Mouse (Mus musculus) kidney, embryonic 14.5 days (tissue): ENCODE data around the gene Fam69b. TPM values are rescaled to one million over a fixed set of nuclear protein-coding genes. Genes with fewer than 3 reads are reported as not detected.

Experiments
- ATAC-seq: fragments of 200-750 bp; cut with Nextera tagmentation; 2 replicates; pipeline ENCODE4 v1.8.0; 2017; ENCODE audit warnings: moderate number of reproducible peaks, mild to moderate bottlenecking, moderate TSS enrichment, moderate library complexity; ENCODE audit not compliant: low FRiP score, low TSS enrichment
- H3K27ac ChIP-seq: fragments of 300-500 bp; sonication (generic); 2 replicates; pipeline ENCODE4 v1.5.1; 2014; ENCODE audit warnings: low read depth, mild to moderate bottlenecking, low read length, moderate library complexity, mixed read lengths
- H3K27me3 ChIP-seq: fragments of 300-500 bp; sonication (generic); 2 replicates; pipeline ENCODE4 v1.6.1; 2014; ENCODE audit warnings: mild to moderate bottlenecking, low read length; ENCODE audit not compliant: control insufficient read depth, insufficient read depth
- H3K36me3 ChIP-seq: fragments of 300-500 bp; sonication (generic); 2 replicates; pipeline ENCODE4 v1.6.1; 2014; ENCODE audit warnings: low read length, mixed read lengths; ENCODE audit not compliant: control insufficient read depth, insufficient read depth
- H3K4me1 ChIP-seq: fragments of 300-500 bp; sonication (generic); 2 replicates; pipeline ENCODE4 v1.6.1; 2014; ENCODE audit warnings: low read length, mixed read lengths; ENCODE audit not compliant: control insufficient read depth, insufficient read depth
- H3K4me2 ChIP-seq: fragments of 300-500 bp; sonication (generic); replicated peaks from 2 replicates; pipeline ENCODE4 v1.6.1; 2014; ENCODE audit warnings: low read depth, mild to moderate bottlenecking, low read length
- H3K4me3 ChIP-seq: fragments of 300-500 bp; sonication (generic); 2 replicates; pipeline ENCODE4 v1.5.1; 2014; ENCODE audit warnings: mild to moderate bottlenecking, low read length
- H3K9ac ChIP-seq: fragments of 300-500 bp; sonication (generic); 2 replicates; pipeline ENCODE4 v1.6.1; 2014; ENCODE audit warnings: low read depth, mild to moderate bottlenecking, low read length, moderate library complexity
- H3K9me3 ChIP-seq: fragments of 300-500 bp; sonication (generic); 2 replicates; pipeline ENCODE4 v1.6.1; 2016; ENCODE audit warnings: low read length; ENCODE audit not compliant: control insufficient read depth
- WGBS: fragments of 180-500 bp; shearing (Covaris S2); extraction: QIAGEN DNeasy Blood & Tissue Kit; methylation state at CpG from one replicate; pipeline ENCODE4 v1.1.7; 2014; 5-methylcytosine and 5-hydroxymethylcytosine counted together
- polyA plus RNA-seq: library from polyadenylated mRNA; unstranded; fragments of >200 nt; fragmentation: Nextera tagmentation; extraction: Ambion mirVana; gene quantifications from 2 replicates; pipeline ENCODE4 v1.2.1, GENCODE M21; 2014

Fam69b gene
- polyA plus RNA-seq, 1 experiment from 2014 or later, result 39.1 TPM

DNA sequence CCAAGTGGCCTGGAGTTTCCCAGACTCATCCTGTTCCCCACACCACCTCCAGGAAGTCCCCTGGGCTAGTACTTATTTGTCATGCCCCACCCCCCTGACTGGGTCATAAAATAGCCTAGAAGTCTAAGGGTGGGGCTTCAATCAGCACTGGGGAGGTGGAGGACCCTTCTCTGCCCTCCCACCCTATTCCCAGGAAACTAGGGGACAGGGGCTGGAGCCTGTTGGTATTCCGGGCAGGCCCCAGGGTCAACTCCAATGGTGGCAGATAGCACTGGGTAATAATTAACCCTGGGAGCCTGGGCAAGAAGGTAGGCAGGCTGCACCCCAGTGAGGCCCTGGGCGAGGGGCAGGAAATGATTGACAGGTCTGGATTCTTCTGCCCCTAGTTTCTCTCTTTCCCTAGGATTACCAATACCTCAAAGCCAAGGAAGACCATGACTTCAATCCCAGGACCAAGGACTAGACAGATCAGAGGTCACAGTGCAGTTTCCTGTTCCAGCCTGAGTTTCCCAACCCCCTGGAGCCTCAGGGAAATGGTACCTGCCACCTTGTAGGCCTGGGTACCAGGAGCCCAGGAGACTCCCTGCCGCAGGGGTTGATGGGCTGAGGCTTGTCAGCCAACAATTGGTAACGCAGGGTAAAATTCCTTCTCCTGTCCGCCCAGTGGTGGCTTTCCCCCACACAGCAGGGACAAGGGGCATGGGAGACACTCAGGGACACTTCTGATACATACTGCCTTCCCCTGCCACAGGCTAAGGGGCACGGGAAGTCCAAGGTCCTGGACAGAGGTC lies 33.1 kb upstream of the Fam69b start:
- Histone ChIP-seq H3K9ac (no peak overlapping the region), H3K4me1 (0 out of 2 replicates have a peak, but pooled peaks cover 3% of the 10 kb centered on the region), H3K27me3 (no peaks in the 10 kb centered on the region), H3K4me3 (no peak overlapping the region; the same call in 1 of the 2 replicates), H3K9me3 (no peaks in the 10 kb centered on the region), H3K36me3 (peaks cover 36% of the 10 kb centered on the region), H3K27ac (peak overlapping the region; percentile 64), H3K4me2 (no peak overlapping the region)
- WGBS, result 64% methylated on average over 6 of the region's 6 CpGs
- peak; percentile 63 for ATAC-seq

- 83% methylated on average over 11 of the region's 11 CpGs for WGBS
- no peak overlapping the region for H3K9ac ChIP-seq
- H3K4me2 ChIP-seq, result no peak overlapping the region
- H3K4me1 ChIP-seq, result 0 out of 2 replicates have a peak, but pooled peaks cover 7% of the 10 kb centered on the region
- H3K27ac ChIP-seq, result peak overlapping the region; percentile 64
- no peaks in the 10 kb centered on the region for H3K27me3 ChIP-seq
- no peaks in the 10 kb centered on the region for H3K9me3 ChIP-seq
- H3K36me3 ChIP-seq, result peaks cover 36% of the 10 kb centered on the region
- H3K4me3 ChIP-seq, result no peak overlapping the region
- ATAC-seq, result no peak
Measured at GRCm38 (mm10) chr2:26595725-26596435, 32.4 kb upstream of the Fam69b start.

- no peak overlapping the region for H3K27ac ChIP-seq
- H3K4me2 ChIP-seq, result no peak overlapping the region
- H3K4me3 ChIP-seq, result no peak overlapping the region
- H3K9ac ChIP-seq, result no peak overlapping the region
- ATAC-seq, result no peak
- WGBS, result 95% methylated on average over 3 of the region's 3 CpGs
- H3K36me3 ChIP-seq, result peaks cover 29% of the 10 kb centered on the region
- no peaks in the 10 kb centered on the region for H3K9me3 ChIP-seq
- H3K4me1 ChIP-seq, result 0 out of 2 replicates have a peak, but pooled peaks cover 7% of the 10 kb centered on the region
- no peaks in the 10 kb centered on the region for H3K27me3 ChIP-seq
Measured at GRCm38 (mm10) chr2:26596898-26597297, 31.4 kb upstream of the Fam69b start.

DNA sequence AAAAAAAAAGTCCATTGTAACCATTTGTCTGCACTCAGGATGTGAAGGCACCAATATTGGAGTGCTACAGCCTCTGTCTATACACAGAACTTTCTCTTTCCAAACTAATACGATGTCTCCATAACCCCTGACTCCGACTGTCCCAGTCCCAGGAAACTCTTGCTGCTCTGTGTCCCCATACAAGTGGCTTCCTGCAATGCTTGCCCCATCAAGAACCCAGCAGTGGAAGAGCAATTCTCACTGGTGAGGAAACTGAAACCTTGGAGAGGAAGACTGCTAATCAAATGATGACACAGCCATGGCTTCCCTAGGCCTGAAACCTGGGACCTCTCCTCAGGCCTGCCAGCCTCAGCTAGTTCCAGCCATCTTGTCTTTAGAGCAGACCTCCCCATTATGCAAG lies 30.4 kb upstream of the Fam69b start:
- H3K4me1 ChIP-seq, result peaks cover 10% of the 10 kb centered on the region; the same call in 1 of the 2 replicates
- H3K36me3 ChIP-seq, result peaks cover 21% of the 10 kb centered on the region
- no peak overlapping the region for H3K9ac ChIP-seq
- WGBS, result 83% methylated on average over 2 of the region's 2 CpGs
- no peaks in the 10 kb centered on the region for H3K9me3 ChIP-seq
- no peak for ATAC-seq
- no peak overlapping the region for H3K27ac ChIP-seq
- no peaks in the 10 kb centered on the region for H3K27me3 ChIP-seq
- no peak overlapping the region for H3K4me3 ChIP-seq
- H3K4me2 ChIP-seq, result no peak overlapping the region

GRCm38 (mm10) chr2:26598462-26598861 lies 29.8 kb upstream of the Fam69b start:
- no peak overlapping the region for H3K4me3 ChIP-seq

GRCm38 (mm10) chr2:26599965-26600364 lies 28.3 kb upstream of the Fam69b start:
- peaks cover 19% of the 10 kb centered on the region; the same call in 1 of the 2 replicates for H3K4me1 ChIP-seq
- H3K4me3 ChIP-seq, result no peak overlapping the region
- H3K36me3 ChIP-seq, result peaks cover 5% of the 10 kb centered on the region; the same call in 1 of the 2 replicates
- 85% methylated on average over 4 of the region's 4 CpGs for WGBS
- H3K9ac ChIP-seq, result no peak overlapping the region
- H3K27ac ChIP-seq, result no peak overlapping the region
- ATAC-seq, result no peak
- no peaks in the 10 kb centered on the region for H3K27me3 ChIP-seq
- no peaks in the 10 kb centered on the region for H3K9me3 ChIP-seq
- no peak overlapping the region for H3K4me2 ChIP-seq

More at GRCm38 (mm10) chr2:26598462-26598861, 29.8 kb upstream of the Fam69b start:
- Histone ChIP-seq H3K4me2 (no peak overlapping the region), H3K27me3 (no peaks in the 10 kb centered on the region), H3K36me3 (peaks cover 14% of the 10 kb centered on the region), H3K4me1 (peaks cover 13% of the 10 kb centered on the region; the same call in 1 of the 2 replicates), H3K9ac (no peak overlapping the region), H3K27ac (no peak overlapping the region), H3K9me3 (no peaks in the 10 kb centered on the region)
- ATAC-seq, result no peak
- 68% methylated on average over 3 of the region's 3 CpGs for WGBS

- no peak overlapping the region for H3K9ac ChIP-seq
- H3K9me3 ChIP-seq, result no peaks in the 10 kb centered on the region
- H3K27me3 ChIP-seq, result no peaks in the 10 kb centered on the region
- H3K36me3 ChIP-seq, result peaks cover 1% of the 10 kb centered on the region; the same call in 1 of the 2 replicates
- H3K4me2 ChIP-seq, result no peak overlapping the region
- no peak overlapping the region for H3K4me3 ChIP-seq
- no peak overlapping the region for H3K27ac ChIP-seq
- WGBS, result 84% methylated on average over 2 of the region's 2 CpGs
- no peak for ATAC-seq
- H3K4me1 ChIP-seq, result peaks cover 19% of the 10 kb centered on the region; the same call in 1 of the 2 replicates
Measured at GRCm38 (mm10) chr2:26600664-26601063, 27.6 kb upstream of the Fam69b start.

DNA sequence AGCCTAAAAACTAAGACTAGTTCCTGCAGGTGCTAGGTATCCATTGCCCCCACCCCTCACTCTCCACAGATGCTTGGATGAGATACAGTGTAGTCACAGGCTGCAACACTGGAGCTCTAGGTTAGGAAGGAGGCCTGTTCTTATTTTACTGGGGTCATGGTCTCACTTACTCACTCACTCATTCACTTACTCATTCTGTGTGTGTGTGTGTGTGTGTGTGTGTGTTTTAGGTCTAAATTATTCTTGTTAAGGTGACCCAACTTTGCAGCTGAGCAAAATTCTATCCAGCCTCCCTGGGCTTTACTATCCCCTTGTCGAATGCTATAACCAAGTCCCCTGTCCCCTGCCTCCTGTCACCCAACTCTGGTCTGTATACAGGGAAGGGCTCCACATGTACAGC lies 26.7 kb upstream of the Fam69b start:
- WGBS, result 86% methylated on average over 1 of the region's 1 CpGs
- no peak for ATAC-seq
- H3K4me3 ChIP-seq, result no peak overlapping the region

GRCm38 (mm10) chr2:26602631-26603030 lies 25.6 kb upstream of the Fam69b start:
- Histone ChIP-seq H3K4me3 (peak overlapping the region; percentile 70), H3K4me1 (peaks cover 19% of the 10 kb centered on the region; the same call in 1 of the 2 replicates), H3K9ac (peak overlapping the region; percentile 81), H3K27me3 (no peaks in the 10 kb centered on the region), H3K9me3 (no peaks in the 10 kb centered on the region), H3K36me3 (no peaks in the 10 kb centered on the region), H3K4me2 (peak overlapping the region; percentile 88), H3K27ac (no peak overlapping the region)
- ATAC-seq, result no peak
- WGBS, result 79% methylated on average over 5 of the region's 5 CpGs

More for the DNA sequence above, 26.7 kb upstream of the Fam69b start:
- H3K36me3 ChIP-seq, result no peaks in the 10 kb centered on the region
- H3K4me1 ChIP-seq, result peaks cover 19% of the 10 kb centered on the region; the same call in 1 of the 2 replicates
- H3K9ac ChIP-seq, result no peak overlapping the region
- no peaks in the 10 kb centered on the region for H3K9me3 ChIP-seq
- no peak overlapping the region for H3K4me2 ChIP-seq
- no peak overlapping the region for H3K27ac ChIP-seq
- no peaks in the 10 kb centered on the region for H3K27me3 ChIP-seq
